Mouse (Mus musculus) spleen, postnatal 4 days (tissue): ENCODE measurements around the gene Col23a1.

Experiments
- DNase-seq, 2 experiments: peaks; one replicate each; pipeline ENCODE4 v3.0.0; 2022; ENCODE audit warnings: low spot score in 2 of 2

Gene Col23a1

GRCm38 (mm10) chr11:51388892-51389340 is 99.2 kb downstream of the Col23a1 start:
- DNase-seq: no peak

GRCm38 (mm10) chr11:51389763-51390162 is 100.0 kb downstream of the Col23a1 start:
- no peak for DNase-seq

DNA sequence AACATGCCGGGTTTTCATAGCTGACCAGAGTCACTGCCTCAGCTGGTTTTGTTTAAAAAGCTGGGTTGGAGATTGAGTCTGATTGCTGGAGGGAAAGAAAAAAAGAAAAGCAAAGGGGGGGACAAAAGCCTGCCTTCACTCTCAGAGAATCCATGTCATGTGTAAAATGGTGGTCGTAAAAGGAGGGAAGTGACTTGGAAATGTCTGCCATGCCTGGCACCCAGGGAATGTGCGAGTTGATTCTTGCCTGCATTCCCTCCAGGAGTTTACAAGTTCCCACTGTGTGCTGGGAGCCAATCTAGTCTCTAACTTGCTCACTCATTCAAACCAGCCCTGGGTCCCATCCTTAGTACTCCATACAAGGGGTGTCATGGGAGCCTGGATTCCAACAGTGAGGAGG is 100.8 kb downstream of the Col23a1 start:
- DNase-seq: no peak

DNA sequence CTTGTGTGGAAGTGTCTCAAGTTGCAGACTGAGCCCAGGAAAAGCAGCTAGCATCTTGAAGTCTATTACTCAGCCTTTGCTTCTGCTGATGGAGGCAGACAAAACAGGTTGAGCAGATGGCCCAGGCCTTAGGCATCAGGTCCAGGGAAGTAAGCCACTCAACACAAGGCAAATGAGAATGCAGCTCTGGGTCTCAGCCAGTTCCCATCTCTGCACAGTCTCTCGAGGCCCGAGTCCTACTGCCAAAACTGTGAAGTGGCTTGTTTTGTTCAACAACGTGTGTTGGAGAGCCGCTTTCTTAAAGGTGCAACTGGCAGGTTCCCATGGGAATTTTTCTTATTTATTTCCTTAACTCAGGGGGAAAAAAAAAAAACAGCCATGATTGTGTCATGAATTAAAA is 101.8 kb downstream of the Col23a1 start:
- DNase-seq: no peak

GRCm38 (mm10) chr11:51394301-51394865 is 104.7 kb downstream of the Col23a1 start:
- no peak for DNase-seq

DNA sequence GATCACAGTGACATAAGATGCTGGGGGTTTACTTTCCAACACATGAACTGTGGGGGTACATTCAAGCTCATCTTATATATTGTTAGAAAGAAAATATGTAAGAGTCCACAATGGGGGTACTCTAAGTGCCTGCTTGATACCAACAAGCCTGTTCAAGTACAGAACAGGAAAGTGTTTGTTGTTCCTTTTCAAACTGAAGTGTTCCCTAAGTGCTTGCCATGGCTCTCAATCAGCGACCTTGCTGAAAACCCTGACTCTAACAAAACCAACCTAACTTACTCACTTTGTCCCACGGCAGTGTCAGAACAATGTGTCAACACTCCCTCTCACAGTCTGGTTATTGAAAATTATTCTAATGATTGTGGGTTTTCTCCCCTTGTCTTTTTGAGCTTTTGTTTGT is 106.7 kb downstream of the Col23a1 start:
- no peak for DNase-seq

- DNase-seq: no peak
These were observed 108.4 kb downstream of the Col23a1 start for GRCm38 (mm10) chr11:51398084-51398483.

DNA sequence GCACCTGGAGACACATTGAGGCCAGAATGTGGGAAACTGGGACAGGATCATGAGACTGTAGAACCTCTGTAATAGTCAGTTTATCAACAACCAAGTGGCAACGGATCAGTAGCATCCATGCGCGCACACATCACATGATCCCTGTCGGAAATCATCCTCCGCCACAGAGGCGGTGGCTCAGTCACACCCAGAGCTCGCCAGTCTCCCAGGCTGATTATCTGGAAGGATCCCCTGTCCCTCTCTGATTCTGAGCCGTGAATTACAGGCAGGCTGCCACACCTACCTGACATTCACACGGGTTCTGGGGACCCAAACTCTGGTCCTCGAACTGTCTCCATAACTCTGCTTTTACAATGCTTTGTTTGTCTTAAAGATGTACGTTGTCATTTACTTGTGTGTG is 110.6 kb downstream of the Col23a1 start:
- DNase-seq: no peak

- no peak for DNase-seq
These were observed 111.9 kb downstream of the Col23a1 start for GRCm38 (mm10) chr11:51401481-51402128.

- DNase-seq: no peak
These were observed 114.2 kb downstream of the Col23a1 start for GRCm38 (mm10) chr11:51403886-51404285.

DNA sequence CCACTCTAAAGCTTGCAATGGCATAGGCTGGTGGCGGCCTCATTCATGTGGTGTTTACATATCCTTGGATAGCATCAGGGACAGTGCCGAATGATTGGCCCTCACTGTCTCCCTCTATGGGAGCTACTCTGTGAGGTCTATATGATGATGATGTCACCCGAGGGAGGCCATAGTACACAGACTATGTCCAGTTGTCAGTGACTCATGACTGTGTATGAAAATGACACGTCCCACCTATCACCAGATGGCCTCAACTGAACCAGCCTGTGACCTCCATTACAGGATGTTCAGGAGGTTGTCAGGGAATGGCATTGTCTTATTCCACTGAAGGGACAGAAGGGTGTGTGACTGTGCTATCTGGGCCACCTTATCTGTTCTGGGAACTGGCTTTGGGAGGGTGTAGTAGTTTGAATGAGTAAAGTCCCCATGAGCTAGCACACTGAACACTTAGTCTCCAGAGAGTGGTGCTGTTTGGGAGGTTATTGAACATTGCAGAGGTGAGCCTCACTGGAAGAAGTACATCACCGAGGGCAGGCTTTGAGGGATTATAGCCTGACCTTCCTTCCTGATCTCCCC is 115.2 kb downstream of the Col23a1 start:
- DNase-seq: no peak

GRCm38 (mm10) chr11:51406531-51406930 is 116.8 kb downstream of the Col23a1 start:
- DNase-seq: no peak

DNA sequence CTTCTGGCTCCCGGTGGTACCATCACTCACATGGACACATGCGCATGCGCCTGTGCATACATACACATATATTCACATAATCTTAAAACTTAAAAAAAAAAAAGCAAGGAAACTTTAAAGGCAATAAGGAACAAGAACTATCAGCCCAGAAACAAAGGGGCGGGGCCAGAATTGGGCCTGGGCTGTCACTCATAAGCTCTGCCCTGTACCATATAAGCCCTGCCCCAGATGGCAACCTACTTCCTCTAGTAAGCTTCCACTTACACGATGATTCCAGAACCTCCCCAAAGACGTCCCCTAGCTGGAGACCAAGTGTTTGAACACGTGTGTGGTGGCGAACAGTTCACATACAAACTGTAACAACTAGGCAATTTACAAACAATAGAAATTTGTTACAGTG is 117.6 kb downstream of the Col23a1 start:
- DNase-seq: no peak

GRCm38 (mm10) chr11:51410771-51411170 is 121.1 kb downstream of the Col23a1 start:
- no peak for DNase-seq

- DNase-seq: no peak
These were observed 124.8 kb downstream of the Col23a1 start for GRCm38 (mm10) chr11:51414520-51414919.

- no peak for DNase-seq
These were observed 125.4 kb downstream of the Col23a1 start for GRCm38 (mm10) chr11:51415049-51415688.

- DNase-seq: no peak
These were observed 129.1 kb downstream of the Col23a1 start for GRCm38 (mm10) chr11:51418807-51419206.

GRCm38 (mm10) chr11:51421878-51422277 is 132.2 kb downstream of the Col23a1 start:
- no peak for DNase-seq

DNA sequence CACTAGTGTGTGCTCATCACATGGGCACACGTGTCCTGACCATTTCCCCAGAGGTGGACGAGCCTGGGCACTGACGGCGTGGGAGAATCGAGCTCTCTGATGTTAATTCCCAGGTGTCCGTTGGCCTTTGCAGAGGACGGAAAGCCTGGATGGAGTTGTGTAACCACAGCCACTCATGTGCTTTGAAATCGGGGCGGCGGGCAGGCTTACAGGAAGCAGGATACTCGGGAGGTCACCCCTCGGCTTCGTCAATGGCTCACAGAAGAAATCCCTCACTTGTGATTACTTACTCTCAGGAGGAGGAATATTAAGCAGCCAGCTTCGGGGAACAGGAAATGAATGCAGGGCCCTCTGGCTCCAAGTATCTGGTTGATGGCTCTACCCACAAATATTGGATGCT is 133.0 kb downstream of the Col23a1 start:
- DNase-seq: no peak

- DNase-seq: no peak
These were observed 136.4 kb downstream of the Col23a1 start for GRCm38 (mm10) chr11:51426155-51426554.

GRCm38 (mm10) chr11:51429428-51430179 is 139.9 kb downstream of the Col23a1 start:
- no peak for DNase-seq

DNA sequence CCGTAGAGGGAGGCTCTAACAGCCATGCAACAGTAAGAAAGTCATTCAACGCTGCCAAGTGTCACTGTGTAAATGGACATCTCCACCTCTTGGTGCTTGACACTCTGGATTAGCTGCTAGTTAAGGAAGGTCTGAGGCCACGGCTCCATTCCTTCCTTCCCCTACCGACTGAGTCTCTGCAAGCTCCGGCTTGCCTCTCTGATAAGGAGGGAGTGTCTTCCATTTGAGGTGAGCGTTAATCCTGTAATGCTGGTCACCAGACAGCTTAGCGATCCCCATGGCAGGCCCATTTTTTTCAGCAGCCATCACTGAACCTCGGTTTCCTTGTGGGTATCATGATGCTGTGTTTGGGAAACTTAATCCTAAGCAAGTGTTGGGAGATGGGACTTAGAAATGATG is 140.5 kb downstream of the Col23a1 start:
- no peak for DNase-seq
